Mouse (Mus musculus) liver, embryonic 14.5 days (tissue): ENCODE data around the gene Gm26897. TPM values are rescaled to one million over a fixed set of nuclear protein-coding genes. Genes with fewer than 3 reads are reported as not detected.

Source experiments
- ATAC-seq: fragments of 200-750 bp; cut with Nextera tagmentation; 2 replicates; pipeline ENCODE4 v1.8.0; 2017; ENCODE audit warnings: moderate number of reproducible peaks, mild to moderate bottlenecking, moderate library complexity; ENCODE audit not compliant: insufficient read depth
- DNase-seq, 3 experiments: peaks; one replicate each; pipeline ENCODE4 v3.0.0-alpha.2; 2012 to 2013; ENCODE audit warnings: low read depth in 3 of 3, low spot score in 3 of 3
- H3K27ac ChIP-seq: fragments of 300-500 bp; sonication (generic); 2 replicates; pipeline ENCODE4 v1.5.1; 2014; ENCODE audit warnings: moderate library complexity, mild to moderate bottlenecking, control low read depth, inconsistent platforms
- H3K27me3 ChIP-seq: fragments of 300-500 bp; sonication (generic); 2 replicates; pipeline ENCODE4 v1.6.1; 2014; ENCODE audit warnings: mild to moderate bottlenecking, low read length, moderate library complexity; ENCODE audit not compliant: control insufficient read depth, insufficient read depth
- H3K36me3 ChIP-seq: fragments of 300-500 bp; sonication (generic); replicated peaks from 2 replicates; pipeline ENCODE4 v1.6.1; 2014; ENCODE audit warnings: low read depth; ENCODE audit not compliant: control insufficient read depth, insufficient read depth
- H3K4me1 ChIP-seq, 2 experiments: fragments of 200-500 bp in 1 of 2; fragments of 300-500 bp in 1 of 2; sonication (generic) in 1 of 2; replicated peaks; 2 replicates each; pipeline ENCODE4 v1.6.1; 2012 to 2014; ENCODE audit warnings: antibody characterized with exemption in 1 of 2, inconsistent platforms in 1 of 2, low read length in 1 of 2; ENCODE audit not compliant: control insufficient read depth in 2 of 2, insufficient read depth in 2 of 2
- H3K4me2 ChIP-seq: fragments of 300-500 bp; sonication (generic); 2 replicates; pipeline ENCODE4 v1.6.1; 2014; ENCODE audit warnings: low read depth, mild to moderate bottlenecking, control low read depth, moderate library complexity
- H3K4me3 ChIP-seq, 2 experiments: fragments of 200-500 bp in 1 of 2; fragments of 300-500 bp in 1 of 2; sonication (generic) in 1 of 2; 2 replicates each; pipeline ENCODE4 v1.5.1; 2012 to 2014; ENCODE audit warnings: low read depth in 2 of 2, low read length in 2 of 2, mild to moderate bottlenecking in 2 of 2, control low read depth in 1 of 2, inconsistent platforms in 1 of 2, moderate library complexity in 1 of 2; ENCODE audit not compliant: insufficient read depth in 1 of 2
- H3K9ac ChIP-seq: fragments of 300-500 bp; sonication (generic); replicated peaks from 2 replicates; pipeline ENCODE4 v1.6.1; 2014; ENCODE audit warnings: mild to moderate bottlenecking, control low read depth, moderate library complexity
- H3K9me3 ChIP-seq: fragments of 300-500 bp; sonication (generic); 2 replicates; pipeline ENCODE4 v1.6.1; 2016; ENCODE audit warnings: low read length, mixed read lengths; ENCODE audit not compliant: control insufficient read depth
- CTCF ChIP-seq: IDR thresholded peaks from 2 replicates; pipeline ENCODE4 v1.5.1; 2016; ENCODE audit warnings: antibody characterized with exemption, low read depth, control low read depth
- EP300 ChIP-seq: IDR thresholded peaks from 2 replicates; pipeline ENCODE4 v1.6.1; 2016; ENCODE audit warnings: antibody characterized with exemption, low read depth
- WGBS: fragments of 180-500 bp; shearing (Covaris S2); extraction: QIAGEN DNeasy Blood & Tissue Kit; methylation state at CpG from one replicate; pipeline ENCODE4 v1.1.7; 2014; ENCODE audit not compliant: insufficient replicate concordance; 5-methylcytosine and 5-hydroxymethylcytosine counted together
- polyA plus RNA-seq, 2 experiments: library from polyadenylated mRNA; depleted of rRNA in 1 of 2; stranded (reverse) in 1 of 2; unstranded in 1 of 2; fragments of >200 nt; fragmentation: Nextera tagmentation in 1 of 2; extraction: Ambion mirVana in 1 of 2; gene quantifications; 2 replicates each; pipeline versions ENCODE4 v1.2.1 to v1.2.3; 2012 to 2014

Gene Gm26897
- polyA plus RNA-seq (2012; rRNA removed) (not detected in 2 replicates), polyA plus RNA-seq (2014; fragmentation: Nextera tagmentation; extraction: Ambion mirVana) (not detected in 2 replicates)

DNA sequence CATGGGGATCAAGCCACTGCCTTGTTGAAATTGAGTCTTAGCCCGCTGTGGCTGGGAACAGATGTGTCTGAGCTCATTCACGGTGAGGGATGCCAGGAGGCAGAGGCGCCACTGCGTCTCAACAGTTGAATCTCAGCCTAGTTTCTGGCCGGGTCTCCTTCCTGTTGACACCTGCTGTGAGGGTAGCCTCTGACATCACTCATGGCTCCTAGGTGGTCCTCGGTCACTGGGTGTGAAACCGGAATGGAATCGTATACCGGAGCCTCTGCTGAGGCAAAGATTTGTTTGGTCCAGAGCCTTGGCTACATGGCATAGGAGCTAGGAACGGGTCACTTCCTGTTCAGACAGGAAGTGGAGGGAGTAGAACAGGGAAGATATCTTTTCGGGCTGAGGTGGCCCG is at the start of gene Gm26897:
TSS of gene Gm26897 (plus strand) at position 74 of the 400 bp plus-strand sequence.
- Histone ChIP-seq H3K9me3 (no peaks in the 10 kb centered on the region), H3K9ac (no peak within 1 kb of the TSS), H3K4me3 (no peak within 1 kb of the TSS), H3K27me3 (no peaks in the 10 kb centered on the region), H3K27ac (no peak within 1 kb of the TSS), H3K36me3 (no peaks in the 10 kb centered on the region), H3K4me1 (no peaks in the 10 kb centered on the region), H3K4me2 (no peak within 1 kb of the TSS)
- TF ChIP-seq CTCF (no peak), EP300 (no peak)
- no peak for ATAC-seq
- DNase-seq, result no peak
- 67% methylated on average over 12 of the region's 12 CpGs for WGBS

DNA sequence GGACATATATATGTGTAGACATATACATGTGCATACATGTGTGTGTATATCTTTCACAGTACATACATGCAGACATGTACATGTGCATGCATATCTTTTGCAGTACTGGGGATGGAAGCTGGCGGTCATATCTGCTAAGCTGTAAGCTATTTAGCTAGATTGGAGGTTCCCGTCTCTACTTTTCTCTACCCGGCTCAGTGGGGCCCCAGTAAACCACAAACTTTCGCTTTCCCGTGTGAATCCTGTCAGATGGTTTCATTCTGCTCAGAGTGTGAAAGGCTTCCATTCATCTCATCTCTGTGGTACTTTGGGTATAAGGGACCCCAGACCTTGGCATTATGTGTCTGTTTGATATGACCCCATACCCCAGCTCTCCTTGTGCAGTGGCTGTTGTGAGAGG is 46.4 kb upstream of the Gm26897 start:
- Histone ChIP-seq H3K27me3 (no peaks in the 10 kb centered on the region), H3K27ac (no peak overlapping the region), H3K36me3 (no peaks in the 10 kb centered on the region), H3K9ac (no peak overlapping the region), H3K9me3 (no peaks in the 10 kb centered on the region), H3K4me3 (no peak overlapping the region), H3K4me2 (no peak overlapping the region), H3K4me1 (no peaks in the 10 kb centered on the region)
- no peak for DNase-seq
- no peak for ATAC-seq
- TF ChIP-seq EP300 (no peak), CTCF (no peak)
- 14% methylated on average over 5 of the region's 5 CpGs for WGBS

DNA sequence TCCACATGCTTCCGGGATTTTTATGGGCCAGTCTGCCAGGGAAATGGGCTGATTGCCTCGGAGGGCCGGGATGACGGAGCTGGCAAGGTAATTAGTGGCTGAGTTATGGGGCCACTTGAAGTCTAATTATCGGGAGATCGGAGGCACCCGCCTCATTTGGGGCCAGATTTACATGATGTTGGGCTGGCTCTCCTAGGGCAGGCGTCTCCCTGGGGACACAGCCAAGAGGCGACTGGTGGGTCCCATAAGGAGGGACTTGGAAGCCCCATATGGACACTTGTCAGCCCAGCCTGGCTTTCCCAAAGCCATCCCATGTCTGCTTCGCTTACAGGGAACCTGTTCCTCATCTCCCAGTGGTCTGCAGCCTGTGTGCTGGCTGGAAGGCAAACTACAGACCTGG is 45.1 kb upstream of the Gm26897 start:
- no peaks in the 10 kb centered on the region for H3K4me1 ChIP-seq
- H3K36me3 ChIP-seq, result no peaks in the 10 kb centered on the region
- TF ChIP-seq EP300, result no peak
- no peak for TF ChIP-seq CTCF
- H3K9ac ChIP-seq, result no peak overlapping the region
- 47% methylated on average over 10 of the region's 10 CpGs for WGBS
- no peak overlapping the region for H3K4me2 ChIP-seq
- ATAC-seq (no peak), DNase-seq (no peak)
- no peaks in the 10 kb centered on the region for H3K27me3 ChIP-seq
- H3K9me3 ChIP-seq, result no peaks in the 10 kb centered on the region
- H3K4me3 ChIP-seq, result no peak overlapping the region
- H3K27ac ChIP-seq, result no peak overlapping the region

DNA sequence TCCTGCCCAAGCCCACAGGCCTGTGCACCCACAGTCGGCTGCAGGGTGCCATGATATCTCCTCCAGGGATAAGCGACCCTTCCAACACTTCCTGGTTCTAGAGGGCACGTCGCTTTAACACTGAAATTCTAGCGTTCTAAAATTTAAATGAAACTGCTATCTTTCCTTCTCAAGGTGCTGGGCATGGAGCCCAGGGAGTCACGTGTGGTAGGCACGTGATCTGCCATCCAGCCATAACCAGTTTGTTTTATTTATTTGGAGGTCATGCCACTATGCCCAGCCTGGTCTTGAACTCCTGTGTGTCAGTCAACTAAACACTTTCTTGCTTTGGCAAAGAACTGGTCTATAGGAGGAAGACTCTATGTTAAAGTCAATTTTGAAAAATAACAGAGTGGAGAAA is 35.7 kb upstream of the Gm26897 start:
- ATAC-seq, result no peak
- Histone ChIP-seq H3K4me1 (no peaks in the 10 kb centered on the region), H3K9me3 (no peaks in the 10 kb centered on the region), H3K9ac (no peak overlapping the region), H3K27ac (no peak overlapping the region), H3K27me3 (no peaks in the 10 kb centered on the region), H3K36me3 (no peaks in the 10 kb centered on the region), H3K4me3 (no peak overlapping the region), H3K4me2 (no peak overlapping the region)
- WGBS, result 58% methylated on average over 7 of the region's 7 CpGs
- TF ChIP-seq EP300 (no peak), CTCF (no peak)
- DNase-seq, result no peak

DNA sequence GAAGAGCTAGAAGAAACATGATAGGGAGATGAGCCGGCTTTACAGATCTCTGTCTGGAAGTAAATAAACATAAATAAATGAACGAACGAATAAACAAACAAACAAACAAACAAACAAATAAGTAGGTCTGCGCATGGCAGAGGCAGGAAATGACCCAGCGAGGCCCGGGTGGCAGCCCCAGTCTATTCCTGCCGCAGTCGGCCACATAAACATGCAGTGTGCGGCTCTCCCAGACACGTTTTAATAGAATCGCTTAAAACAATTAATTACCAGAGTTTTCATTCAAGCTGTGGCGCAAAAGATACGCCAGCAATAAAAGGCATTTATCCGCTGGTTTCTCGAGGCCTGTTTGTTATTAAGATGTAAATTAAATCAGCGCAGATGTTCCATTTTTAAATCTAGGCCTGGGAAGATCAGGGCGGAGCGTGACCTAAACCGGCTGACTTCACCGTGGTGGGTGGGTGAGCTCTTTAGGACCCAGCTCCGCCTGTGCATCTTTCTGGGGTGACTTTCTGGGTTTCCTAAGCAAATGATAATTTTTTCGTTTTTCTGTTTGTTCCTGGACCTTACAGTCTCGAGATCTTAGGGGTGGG is 33.9 kb upstream of the Gm26897 start:
- ATAC-seq (no peak), DNase-seq (no peak)
- Histone ChIP-seq H3K4me1 (no peaks in the 10 kb centered on the region), H3K9me3 (no peaks in the 10 kb centered on the region), H3K36me3 (no peaks in the 10 kb centered on the region), H3K9ac (no peak overlapping the region), H3K4me2 (no peak overlapping the region), H3K4me3 (no peak overlapping the region), H3K27ac (no peak overlapping the region), H3K27me3 (no peaks in the 10 kb centered on the region)
- no peak for TF ChIP-seq CTCF
- no peak for TF ChIP-seq EP300
- 69% methylated on average over 23 of the region's 23 CpGs for WGBS
